Mouse (Mus musculus): ENCODE results near the gene Nfatc4.

The Nfatc4 gene

GRCm38 (mm10) chr14:55822991-55823762, at the start of gene Nfatc4:
Gene Nfatc4 (plus strand): TSS chr14:55823144.
- peak; percentile 96 to 97 for DNase-seq

DNA sequence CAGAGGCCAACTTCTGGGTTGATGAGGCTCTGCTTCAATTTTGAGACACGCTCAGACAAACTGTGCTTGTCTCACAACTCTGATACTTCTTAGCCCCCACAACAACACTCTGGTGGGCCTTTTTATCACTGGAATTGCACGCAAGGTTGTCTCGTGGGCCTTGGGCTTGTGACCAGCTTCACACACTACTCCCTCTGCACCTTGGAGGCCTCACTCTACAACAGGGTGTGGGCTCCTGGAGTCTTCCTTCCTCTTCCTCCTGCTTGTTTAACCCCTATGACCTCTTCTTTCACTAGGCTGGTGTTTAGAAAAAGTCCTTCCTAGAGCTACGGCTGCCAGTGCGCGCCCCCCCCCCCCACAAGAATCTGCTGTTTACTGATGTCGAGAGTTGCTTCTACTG, 46.2 kb upstream of the Nfatc4 start:
- DNase-seq = no peak

DNA sequence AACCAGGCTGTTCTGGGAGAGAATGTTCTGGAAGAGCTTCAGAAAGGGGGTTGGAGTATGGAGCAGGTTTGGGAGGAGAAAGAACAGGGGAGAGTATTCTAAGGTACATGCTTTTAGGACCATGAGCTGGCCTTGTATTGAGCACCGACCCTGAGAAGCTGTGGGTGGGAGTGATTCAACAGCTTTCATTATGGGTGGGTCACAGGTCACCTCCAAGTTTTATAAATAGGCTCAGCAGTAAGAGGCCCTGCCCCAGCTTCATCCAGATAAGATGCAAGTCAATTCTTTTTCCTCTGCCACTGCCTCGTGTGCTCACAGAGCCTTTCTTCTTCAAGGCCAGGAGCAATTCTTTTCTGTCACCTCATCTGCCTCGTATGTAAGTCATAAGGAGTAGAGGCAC, 45.8 kb upstream of the Nfatc4 start:
- DNase-seq = no peak

GRCm38 (mm10) chr14:55777806-55778205, 45.1 kb upstream of the Nfatc4 start:
- no peak for DNase-seq

- DNase-seq = peak in 1 of 2 experiments; percentile 1
Measured at GRCm38 (mm10) chr14:55778686-55779085, 44.3 kb upstream of the Nfatc4 start.

DNA sequence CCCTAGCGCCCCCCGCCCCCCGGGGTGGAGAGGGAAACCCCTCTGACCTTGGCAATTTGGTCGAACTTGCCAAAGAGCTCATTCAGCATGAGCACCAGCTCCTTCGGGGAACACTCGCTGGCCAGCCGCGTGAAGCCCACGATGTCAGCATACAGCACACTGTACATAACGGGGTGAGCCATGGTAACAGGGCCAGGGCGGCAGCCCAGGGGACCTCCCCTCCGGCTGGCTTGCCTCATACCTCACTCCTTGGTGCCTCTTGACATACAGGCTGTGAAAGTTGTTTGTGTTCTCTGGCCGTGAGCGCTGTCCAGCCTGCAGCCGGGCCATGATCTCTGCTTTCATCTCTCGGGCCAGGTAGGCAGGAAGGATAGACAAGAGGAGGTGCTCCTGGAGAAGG, 43.3 kb upstream of the Nfatc4 start:
- peak in 1 of 2 experiments; percentile 5 for DNase-seq

- peak in 1 of 2 experiments; percentile 6 for DNase-seq
Measured at GRCm38 (mm10) chr14:55780736-55781135, 42.2 kb upstream of the Nfatc4 start.

GRCm38 (mm10) chr14:55781310-55781709, 41.6 kb upstream of the Nfatc4 start:
- peak; percentile 68 to 80 for DNase-seq

DNA sequence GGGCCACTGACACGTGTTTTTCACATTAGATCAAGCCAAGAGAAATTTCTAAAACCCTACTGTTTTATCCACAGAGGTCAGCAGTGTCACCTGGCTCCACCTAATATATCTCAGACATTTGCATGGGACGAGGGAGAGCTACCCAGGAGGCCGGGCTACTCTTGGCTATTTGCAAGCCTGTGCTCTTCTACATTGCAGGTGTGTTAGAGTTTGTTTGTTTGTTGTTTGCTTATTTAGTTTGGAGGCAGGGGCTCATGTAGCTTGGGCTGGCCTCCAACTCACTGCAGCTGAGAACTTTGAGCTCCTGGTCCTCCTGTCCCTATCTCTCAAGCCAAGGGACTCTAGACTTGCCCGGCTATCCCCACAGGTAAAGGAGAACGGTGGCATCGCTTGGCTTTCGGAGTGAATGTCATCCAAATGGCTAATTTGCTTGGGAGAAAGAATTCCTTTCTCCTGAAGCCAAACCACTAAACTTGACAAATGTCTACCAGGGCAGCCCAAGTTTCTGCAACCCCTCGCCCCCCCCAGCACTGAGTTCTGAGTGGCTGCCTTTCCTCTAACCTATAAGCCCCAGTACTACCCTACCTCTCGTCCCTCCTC, 40.5 kb upstream of the Nfatc4 start:
- peak; percentile 30 to 39 for DNase-seq

DNA sequence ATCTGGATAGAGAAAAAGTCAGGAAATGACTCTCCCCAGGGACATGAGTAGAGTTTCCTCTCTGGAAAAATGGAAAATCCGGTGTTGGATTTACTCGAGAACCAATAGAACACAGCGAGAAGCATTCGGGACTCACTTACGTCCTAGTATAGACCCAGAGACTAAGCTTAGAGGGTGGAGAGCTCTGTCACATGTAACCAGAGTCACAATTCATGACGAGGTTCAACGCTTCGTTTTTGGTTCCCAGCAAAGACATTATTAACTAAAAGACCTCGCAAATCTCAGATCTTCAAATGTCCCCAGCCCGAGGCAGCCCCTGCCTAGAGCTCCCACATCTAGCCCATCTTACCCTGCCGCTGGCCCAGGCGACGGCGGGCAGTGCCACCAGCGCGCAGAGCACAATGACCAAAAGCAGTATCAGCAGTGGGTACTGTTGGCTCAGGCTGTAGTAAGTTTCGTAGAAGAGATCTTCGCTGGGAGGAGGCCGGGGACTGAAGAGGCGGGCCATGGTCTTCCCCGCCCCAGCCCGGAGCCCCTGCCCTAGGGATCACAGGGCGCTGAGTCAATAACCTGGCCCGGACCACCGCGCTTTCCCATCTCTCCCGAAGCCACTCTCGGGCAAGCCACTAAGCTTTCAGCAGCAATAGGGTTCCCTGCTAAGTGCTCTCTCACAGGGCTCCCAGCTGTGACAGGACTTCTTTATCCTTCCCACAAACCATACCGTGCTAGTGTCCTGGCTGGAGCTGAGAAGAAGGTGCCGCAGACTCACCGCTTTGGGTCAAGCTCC, 39.6 kb upstream of the Nfatc4 start:
- DNase-seq = peak; percentile 39 to 56

DNA sequence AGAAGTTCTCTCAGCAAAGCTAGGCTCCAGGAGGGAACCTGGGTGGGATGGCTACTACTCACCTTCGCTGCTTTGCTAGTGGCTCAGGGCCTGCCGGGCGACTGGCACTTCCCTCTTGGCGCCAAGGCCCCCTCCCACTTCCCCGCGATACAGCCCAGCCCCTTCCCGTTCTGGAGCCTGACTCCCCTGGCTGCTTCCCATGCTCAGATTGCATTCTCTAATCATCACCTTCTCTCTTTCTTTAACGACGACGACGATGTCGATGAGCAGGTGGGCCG, 39.0 kb upstream of the Nfatc4 start, which contains the start of gene Adcy4:
TSS of gene Adcy4 (minus strand) at position 138 of the 278 bp plus-strand sequence.
- peak; percentile 44 to 58 for DNase-seq

GRCm38 (mm10) chr14:55785195-55785594, 37.7 kb upstream of the Nfatc4 start:
- DNase-seq = peak; percentile 39 to 54

DNA sequence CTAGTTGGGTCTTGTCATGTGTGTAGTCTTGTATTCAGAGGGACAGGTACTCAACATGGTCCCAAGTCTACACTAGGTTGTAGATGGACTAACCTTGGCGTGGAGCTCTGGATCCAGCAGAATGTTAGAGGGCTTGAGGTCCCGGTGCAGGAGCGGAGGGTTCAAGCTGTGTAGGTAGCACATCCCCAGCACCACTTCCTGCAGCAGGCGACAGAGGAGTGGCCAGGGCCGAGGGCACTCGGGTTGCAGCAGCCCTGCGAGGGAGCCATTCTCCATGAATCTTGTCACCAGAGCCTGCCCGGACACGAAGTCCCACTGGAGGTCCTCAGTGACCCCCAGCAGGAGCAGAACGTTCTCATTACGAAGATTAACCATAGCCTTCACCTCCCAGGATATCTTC, 35.2 kb upstream of the Nfatc4 start:
- peak in 1 of 2 experiments; percentile 11 for DNase-seq

DNA sequence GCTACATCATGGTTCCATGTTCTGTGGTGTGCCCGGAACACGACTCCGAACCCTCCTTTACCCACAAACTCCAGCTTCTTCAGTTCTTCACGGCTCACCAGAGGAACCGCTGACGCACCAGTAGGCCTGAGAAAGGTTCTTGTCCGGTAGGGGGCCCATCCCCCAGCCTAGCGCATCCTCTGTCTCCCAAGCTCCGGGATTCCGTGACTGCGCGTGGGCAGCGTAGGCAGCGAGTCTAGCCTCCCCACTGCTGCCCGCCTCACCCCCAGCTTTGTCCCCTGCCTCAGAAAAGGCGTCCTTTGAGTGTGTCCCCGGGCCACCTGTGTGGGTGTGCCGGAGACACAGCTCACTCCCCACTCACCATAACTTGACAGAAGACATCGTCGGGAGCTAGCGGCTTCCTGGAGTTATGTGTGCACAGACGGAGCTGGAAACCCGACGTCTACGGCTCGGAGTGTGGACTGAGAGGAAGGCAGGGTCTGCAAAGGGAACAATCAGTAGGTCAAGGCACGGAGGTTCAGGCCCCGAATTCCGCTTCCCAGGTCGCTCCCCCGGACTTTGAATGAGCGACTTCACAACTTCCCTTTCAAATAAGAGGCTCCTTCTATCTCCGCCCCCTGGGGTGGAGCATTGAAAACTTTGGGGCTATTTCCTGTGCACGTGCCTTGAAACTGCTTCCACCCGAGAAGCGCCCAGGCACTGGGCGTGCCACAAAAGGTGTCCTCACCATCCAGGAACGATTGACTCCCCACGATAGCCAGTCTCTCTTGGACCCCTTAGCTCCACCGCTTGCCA, 34.5 kb upstream of the Nfatc4 start, which contains the start of gene Ripk3:
TSS of gene Ripk3 (minus strand) at position 610 of the 795 bp plus-strand sequence.
- peak; percentile 49 to 66 for DNase-seq

DNA sequence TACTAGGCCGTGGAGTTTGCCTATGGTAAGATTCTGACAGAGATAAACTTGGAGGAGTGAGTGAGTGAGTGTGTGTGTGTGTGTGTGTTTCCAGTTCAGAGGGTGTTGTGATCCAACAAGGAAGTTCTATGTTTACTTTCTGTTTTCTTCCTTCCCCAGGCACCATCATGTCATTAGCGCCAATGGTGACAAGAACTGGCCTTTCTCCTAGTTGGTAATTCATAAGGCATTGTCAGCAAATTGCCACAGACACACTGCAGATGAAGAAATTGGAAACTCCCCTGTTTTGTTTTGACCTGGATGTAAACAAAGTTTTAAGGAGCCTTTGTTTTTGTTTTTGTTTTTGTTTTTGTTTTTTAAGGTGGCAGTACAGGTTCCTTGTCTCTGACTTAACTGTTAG, 29.5 kb upstream of the Nfatc4 start:
- no peak for DNase-seq

GRCm38 (mm10) chr14:55793946-55794345, 29.0 kb upstream of the Nfatc4 start:
- DNase-seq = peak in 1 of 2 experiments; percentile 37

- DNase-seq = peak in 1 of 2 experiments; percentile 6
Measured at GRCm38 (mm10) chr14:55795380-55796163, 27.4 kb upstream of the Nfatc4 start.

- DNase-seq = peak; percentile 84 to 90
Measured at GRCm38 (mm10) chr14:55814885-55815284, 8.1 kb upstream of the Nfatc4 start.

- peak; percentile 78 to 86 for DNase-seq
Measured at GRCm38 (mm10) chr14:55815310-55815751, 7.6 kb upstream of the Nfatc4 start.

- peak in 1 of 2 experiments; percentile 3 for DNase-seq
Measured at GRCm38 (mm10) chr14:55819845-55820405, 3.0 kb upstream of the Nfatc4 start.

GRCm38 (mm10) chr14:55820576-55820975, 2.4 kb upstream of the Nfatc4 start:
- peak in 1 of 2 experiments; percentile 1 for DNase-seq

Data from kidney, postnatal 4 days (tissue).